Mouse (Mus musculus): ENCODE results near the gene Akap10.

- TF ChIP-seq EP300 (IDR thresholded peaks at IDR 0.05) (no peak), CTCF (IDR thresholded peaks at IDR 0.05) (no peak)
Measured at GRCm38 (mm10) chr11:61974106-61974707, 44.2 kb upstream of the Akap10 start.
